Mouse (Mus musculus) heart, postnatal 4 days (tissue): ENCODE data around the gene Leng8. TPM values are rescaled to one million over a fixed set of nuclear protein-coding genes. Genes with fewer than 3 reads are reported as not detected.
"Not testable (repeated sequence)": the region's sequence is repeated elsewhere in the genome, so short reads cannot be mapped to it uniquely, and the experiment has no call there.

Experiments used
- DNase-seq: peaks from one replicate; pipeline ENCODE4 v3.0.0; 2021
- total RNA-seq, 2 experiments: library from RNA; stranded (reverse); gene quantifications; 2 replicates each; pipeline ENCODE4 v1.2.3; 2021

The Leng8 gene
- total RNA-seq, 2 experiments from 2014 or later: 63.7 to 77.8 TPM

DNA sequence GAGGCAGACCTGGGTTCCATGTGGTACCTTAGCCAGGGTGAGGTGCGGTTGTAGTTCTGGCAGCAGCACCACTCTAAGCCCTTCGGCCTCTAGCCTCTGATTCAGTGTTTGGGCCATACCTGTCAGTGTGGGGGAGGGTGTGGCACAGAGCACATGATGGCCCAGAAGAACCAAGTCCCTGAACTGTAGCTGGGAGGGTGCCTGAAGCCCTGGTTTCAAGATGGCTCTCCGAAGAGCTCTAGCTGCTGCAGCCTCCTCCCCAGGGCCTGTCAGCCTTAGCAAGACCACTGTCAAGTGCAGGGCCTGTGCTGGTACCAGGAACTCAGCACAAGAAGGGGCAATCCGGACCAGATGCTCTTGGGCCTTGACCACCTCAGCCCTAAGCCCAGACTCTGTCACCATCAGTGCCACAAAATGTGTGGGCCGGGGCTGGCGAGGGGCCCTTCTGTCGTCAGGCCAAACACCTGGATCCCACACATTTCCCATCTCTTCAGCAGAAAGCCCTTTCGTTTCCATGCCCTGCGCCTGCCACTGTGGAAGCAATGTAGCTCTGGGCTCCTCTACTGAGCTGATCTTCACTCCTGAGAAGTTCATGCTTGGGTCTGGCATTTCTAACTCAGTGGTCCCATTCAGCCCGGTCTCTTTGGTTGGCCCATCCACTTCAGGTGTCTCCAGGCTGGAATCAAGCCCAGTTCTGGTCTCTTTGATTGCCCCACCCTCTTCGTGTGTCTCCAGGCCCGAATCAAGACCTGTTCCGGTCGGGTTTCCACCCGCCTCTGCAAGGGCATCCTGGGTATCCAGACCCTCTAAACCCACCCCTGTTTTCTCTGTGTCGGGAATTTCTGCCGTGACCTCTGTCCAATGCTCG lies 11.7 kb downstream of the Leng8 start:
- DNase-seq: no peak

DNA sequence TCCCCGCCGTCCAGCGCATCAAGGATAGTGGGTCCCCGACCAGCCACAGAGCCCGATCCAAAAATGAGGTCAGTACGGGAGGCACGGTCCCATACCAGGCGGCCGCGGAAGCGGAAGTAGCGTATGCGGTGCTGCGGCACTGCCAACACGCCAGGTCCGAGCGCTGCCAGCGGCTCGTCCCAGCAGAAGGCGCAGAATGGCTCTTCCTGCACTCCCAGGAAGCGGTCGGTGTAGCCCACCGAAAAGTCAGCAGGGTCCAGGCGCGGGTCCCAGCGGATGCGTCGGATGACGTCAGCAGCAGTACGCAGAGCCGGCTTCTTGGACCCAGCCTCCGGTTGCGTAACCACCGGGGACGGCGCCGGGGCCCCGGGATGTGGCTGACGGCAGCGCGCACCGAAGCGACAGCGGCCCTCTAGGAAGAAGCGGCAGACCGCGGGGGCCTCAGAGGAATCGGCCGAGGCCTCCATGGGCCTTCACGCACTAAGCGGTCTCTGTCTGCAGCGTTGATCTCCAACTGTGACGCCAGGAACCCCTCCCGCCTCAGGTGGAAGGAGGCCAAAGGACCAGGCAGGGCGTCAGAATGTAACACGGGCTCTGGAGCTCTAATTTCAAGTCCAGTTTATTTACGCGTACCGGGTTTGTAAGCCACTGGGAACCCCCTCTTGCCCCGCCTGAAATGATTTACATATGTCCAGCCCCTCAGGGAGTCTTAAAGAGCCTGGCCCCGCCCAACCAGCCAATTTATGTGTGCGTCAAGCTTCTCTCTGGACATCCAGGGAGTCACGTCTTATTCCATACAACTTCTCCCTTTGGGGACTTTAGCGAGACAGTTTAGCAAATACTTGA lies 12.6 kb downstream of the Leng8 start:
- DNase-seq: peak; percentile 80

DNA sequence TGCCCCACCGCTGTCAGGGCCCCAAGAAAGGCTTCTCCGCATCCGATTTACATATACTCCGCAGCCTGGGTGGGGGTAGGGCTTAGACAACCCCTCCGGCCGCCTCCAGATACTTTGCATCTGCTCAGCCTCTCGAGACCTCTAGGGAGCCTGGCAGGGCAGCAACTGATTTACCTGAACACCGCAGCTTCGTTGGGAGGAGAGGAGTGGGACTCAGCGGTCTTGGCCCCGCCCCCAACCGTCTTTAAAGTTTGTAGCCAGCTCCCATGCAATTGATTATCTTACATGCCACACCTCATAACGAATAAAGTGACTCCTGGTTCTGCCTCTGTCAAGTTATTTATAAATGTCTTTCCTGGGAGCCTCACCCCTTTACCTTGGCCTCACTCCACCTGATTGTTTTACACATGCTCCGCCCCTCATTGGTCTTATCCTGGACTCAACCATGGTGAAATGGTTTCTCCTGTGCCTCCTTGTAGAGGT lies 13.3 kb downstream of the Leng8 start, which contains the start of gene Leng9:
Gene Leng9 (minus strand): TSS at position 316 of the 483 bp plus-strand sequence.
- DNase-seq: no peak

DNA sequence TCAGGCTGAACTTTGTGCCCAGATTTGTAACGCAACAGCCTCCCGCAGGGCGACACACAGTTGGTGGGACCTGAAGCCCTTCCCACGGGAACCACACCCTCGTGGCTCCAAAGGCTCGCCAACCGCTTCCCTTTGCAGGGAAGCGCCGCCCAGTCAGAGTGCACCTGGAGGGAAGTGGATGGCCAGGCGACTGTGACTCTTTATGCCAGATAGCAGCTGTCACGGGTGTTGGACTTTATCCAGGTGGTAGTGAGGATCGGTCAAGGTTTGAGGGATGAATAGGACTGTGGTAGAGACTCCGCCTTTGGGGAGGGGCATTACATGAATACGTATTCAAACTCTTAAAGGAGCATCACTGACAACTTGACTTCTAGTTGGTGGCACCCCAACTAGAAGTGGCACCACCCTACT lies 14.0 kb downstream of the Leng8 start:
- peak; percentile 46 for DNase-seq

DNA sequence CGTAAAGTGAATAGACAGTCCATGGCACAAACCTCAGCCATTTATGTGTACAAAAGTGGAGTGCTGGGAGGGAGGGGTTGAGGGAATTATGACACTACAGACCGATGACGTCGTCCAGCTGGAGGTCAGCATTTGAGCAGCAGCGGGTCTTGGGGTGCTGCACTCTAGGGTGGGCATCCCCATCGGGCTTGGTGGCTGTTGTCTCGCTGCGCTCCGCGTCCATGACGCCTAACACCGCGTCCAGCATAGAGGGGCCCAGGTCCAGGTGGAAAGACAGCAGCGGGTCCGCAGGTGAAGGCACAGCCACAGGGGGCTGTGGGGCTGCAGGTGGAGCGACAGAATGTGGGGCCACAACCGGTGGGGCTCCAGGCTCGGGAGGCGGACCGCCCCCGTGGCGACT lies 14.4 kb downstream of the Leng8 start:
- no peak for DNase-seq

DNA sequence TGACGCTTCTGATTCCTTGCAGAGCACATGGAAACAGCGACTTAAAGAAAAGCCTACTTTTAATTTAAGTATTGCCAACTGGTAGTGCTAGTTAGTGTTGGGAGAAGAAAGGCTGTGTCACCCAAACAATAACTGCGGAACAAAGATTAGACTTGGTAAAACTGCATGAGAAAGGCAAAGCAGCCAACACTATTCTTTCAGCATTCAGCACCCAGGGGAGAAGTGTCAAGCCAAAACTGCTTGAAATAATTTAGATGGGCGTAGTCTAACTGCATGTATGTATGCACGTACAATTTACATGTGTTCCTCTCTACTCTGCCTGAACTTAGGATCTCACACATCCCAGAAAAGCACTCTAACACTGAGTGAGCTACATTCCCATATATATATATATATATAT lies 17.5 kb downstream of the Leng8 start:
- no peak for DNase-seq

DNA sequence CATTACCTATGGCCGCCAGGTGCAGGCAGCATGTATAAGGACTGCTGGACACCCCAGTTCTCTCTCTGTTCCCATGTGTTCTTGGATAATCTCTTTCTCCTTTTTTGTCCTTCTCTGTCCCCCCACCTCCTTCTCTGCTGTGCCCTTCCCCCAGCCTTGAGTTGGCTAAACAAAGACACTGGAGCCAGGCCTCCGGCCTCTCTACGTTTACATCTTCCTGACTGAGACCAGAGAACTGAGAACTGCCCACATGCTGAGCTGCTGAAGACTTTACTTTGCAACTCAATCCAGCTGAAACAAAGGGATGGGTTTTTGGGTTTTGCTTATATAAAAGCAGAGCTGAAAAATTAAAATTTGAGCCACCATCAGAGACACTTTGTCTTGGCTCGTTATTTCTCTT lies 18.1 kb downstream of the Leng8 start:
- DNase-seq: no peak

DNA sequence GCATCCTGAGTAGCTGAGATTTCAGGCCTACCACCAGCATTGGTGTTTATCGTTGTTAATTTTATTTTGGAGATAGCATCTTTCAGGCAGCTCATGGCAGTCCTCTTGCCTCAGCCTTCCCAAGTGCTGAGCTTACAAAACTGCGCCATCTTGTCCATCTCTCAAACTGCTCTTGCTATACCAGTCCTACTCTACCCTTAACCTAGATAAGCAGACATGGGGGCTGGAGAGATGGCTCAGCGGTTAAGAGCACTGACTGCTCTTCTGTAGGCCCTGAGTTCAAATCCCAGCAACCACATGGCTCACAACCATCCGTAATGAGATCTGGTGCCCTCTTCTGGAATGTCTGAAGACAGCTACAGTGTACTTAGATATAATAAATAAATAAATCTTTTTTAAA lies 24.8 kb downstream of the Leng8 start:
- not testable (repeated sequence) for DNase-seq

DNA sequence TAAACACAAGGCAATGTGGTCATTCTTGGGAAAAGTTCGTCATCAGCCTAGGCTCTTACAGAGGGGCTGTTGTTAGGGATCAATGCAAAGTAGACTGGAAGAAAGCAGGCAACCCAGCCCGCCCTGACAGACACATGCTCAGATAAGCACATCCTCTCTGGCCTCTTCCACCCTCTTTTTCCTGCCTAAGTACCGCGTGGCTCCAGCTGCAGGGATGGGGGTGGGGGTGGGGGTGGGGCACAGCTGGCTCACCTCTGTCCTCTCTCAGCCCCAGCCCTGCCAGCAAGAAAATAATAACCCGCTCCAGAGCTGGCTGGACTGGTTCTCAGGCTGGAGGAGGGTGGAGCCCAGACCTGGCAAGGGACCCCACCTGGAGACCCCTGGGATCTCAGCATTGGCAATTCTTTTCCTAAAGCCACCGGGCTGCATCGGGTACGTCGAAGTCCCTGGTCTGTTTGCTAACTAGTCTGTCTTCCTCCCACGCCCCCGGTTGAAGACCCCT lies 26.8 kb downstream of the Leng8 start:
- peak; percentile 30 for DNase-seq

DNA sequence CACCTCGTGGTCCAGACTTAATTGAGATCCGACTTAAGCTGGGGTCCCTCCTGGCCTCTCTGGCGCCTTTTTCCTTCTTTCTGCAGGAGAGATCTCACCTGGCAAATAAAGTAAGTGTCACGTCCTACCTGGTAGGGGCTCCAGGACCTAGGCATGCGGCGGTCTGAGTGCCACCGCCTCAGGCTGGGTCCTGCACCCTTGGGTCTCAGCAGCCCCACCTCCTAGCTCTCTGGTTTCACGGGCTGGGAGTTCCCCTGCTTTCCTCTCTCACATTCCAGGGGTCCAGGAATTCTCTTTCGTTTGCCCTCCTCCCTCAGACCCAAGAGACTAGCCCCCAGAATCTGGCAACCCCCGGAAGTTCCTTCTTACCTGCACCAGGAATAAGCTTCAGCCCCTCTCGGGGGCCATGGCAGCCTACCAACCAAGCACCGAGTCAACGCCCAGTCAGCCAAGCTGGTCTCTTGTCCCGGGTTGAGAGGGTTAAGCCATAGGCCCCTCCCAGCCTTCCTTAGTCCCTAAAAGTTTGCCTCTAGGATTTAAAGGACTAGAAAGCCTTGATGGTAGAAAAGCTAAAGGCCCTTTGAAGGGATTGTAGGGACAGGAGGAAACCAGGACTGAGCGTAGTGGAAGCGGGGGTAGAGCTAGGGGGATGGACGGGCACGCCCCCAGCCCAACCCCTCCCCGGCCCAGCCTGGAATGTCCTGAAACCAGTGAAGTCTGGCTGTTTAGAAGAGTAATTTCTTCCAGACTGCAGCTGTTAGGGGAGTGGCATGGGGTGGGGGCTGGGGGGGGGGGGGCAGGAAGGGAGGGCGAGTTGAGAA lies 27.5 kb downstream of the Leng8 start, which contains the start of gene Cdc42ep5:
Gene Cdc42ep5 (minus strand): TSS at position 771 of the 821 bp plus-strand sequence.
- peak; percentile 70 for DNase-seq

DNA sequence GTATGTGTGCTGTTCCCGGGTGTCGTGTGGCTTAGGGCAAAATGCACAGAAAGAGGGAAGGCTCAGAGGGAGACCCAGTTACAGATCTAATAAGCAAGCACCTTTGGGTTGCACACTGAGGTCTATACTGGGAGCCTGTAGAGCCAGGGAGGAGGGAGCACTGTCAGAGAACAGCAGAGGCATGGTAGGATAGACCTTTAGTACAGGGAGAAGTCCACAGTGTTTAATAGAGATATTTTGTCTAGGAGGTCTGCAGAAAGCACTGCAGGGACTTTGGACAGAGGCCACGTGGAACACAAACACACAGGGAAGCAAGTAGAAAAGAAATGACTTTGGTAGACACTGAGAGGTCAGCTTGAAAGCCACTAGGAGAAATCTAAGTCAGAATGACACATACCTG lies 28.4 kb downstream of the Leng8 start:
- DNase-seq: no peak

DNA sequence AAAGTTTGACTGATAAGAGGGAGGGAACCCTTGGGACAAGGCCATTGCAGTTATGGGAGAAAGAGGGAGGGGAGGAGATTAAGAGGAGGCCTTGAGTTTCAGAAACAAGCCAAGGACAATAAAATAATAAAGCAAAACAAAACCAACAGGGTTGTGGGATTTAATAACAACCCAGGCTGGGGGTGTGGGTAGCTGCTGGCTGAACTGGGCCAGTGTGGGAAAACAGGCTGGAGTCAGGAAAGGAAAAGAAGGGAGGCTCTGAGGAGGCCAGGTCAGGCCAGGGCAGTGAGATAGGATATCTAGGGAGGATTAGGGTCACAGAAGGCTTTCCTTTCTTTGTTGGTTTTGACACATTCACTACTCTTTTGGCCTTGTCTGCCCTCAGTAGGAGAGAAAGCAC lies 30.3 kb downstream of the Leng8 start:
- no peak for DNase-seq

DNA sequence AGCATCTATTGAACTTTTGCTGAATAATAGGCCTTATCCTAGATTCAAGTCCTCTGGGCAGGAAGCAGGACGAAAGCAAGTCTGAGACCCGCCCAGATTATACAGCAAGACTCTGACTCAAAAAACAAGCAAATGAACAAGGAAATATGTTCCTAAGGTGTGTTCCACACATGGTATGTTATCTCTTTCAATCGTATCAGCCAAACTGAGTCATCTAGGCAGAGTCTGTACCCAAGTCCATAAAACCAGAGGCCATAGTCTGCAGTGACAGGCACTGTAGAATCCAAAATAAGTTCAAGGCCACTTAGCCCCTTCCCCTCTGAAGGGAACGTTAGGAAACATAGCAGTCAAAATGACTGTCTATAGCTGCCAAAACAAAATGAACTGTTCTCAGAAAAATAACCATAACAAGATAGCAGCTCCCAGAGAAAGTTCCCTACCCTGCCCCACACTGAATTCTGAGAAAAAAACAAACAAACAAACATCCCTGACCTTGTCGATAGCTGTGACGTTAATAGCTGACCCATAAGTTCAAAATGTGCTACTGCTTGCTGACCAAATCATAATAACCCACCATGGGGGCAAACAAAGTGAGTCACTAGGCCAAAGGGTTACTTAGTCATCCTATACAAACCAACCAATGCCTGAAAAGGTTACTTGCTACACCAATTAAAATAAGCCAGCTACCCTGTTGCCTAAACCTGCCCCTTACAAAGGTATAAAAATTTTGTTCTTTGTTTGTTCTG lies 33.5 kb downstream of the Leng8 start:
- DNase-seq: no peak

DNA sequence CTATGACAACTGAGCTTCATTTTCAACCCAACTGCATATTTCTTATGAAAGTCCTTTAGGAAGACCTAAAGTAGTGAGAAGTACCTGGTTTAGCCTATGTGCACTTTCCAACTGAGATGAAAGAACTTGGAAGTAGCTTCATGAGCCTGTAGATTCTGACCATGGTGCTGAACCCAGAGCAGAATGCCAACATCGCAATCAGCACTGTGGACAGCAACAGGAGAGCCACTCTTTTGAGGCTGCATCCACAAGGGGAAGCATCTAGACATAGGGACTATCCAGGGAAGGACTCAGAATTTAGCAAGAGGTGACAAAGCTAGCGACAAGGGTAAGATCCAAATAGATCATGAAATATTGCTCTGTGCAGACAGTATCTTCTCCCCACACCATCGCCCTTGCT lies 41.6 kb downstream of the Leng8 start:
- peak; percentile 78 for DNase-seq

Other genes starting within 250 kb of the Leng8 start
- under 1 TPM in 1 of 2 experiments, not detected in 1; 0.29 TPM for gene Gm14548, start 238.9 kb upstream of the Leng8 start, total RNA-seq
- under 1 TPM; 0.12 to 0.14 TPM for gene Lilra6, start 221.5 kb upstream of the Leng8 start, total RNA-seq
- gene Lair1, start 73.8 kb upstream of the Leng8 start, total RNA-seq: under 1 TPM; 0.54 to 0.55 TPM
- 1 to 10 TPM; 1.1 to 2.1 TPM for gene Ttyh1, start 17.6 kb upstream of the Leng8 start, total RNA-seq
- gene Leng9, start 13.3 kb downstream of the Leng8 start, total RNA-seq: 1 to 10 TPM; 2.1 to 3.0 TPM
- gene Cdc42ep5, start 27.8 kb downstream of the Leng8 start, total RNA-seq: 10 to 100 TPM; 13.6 to 14.0 TPM
- under 1 TPM; 0.21 to 0.32 TPM for gene Lilra5, start 100.7 kb downstream of the Leng8 start, total RNA-seq
- not detected for gene Ncr1, start 200.7 kb downstream of the Leng8 start, total RNA-seq